Mouse (Mus musculus) ES-Bruce4 (cell line): ENCODE data around the gene Zfpm1.

ENCODE experiments used
- CTCF ChIP-seq: IDR thresholded peaks from one replicate; pipeline ENCODE4 v1.8.1; 2011; ENCODE audit warnings: low read depth, low read length
- EP300 ChIP-seq: IDR thresholded peaks from 2 replicates; pipeline ENCODE4 v1.6.1; 2011; ENCODE audit warnings: low read depth, low read length; ENCODE audit not compliant: insufficient read depth
- POLR2A ChIP-seq: IDR thresholded peaks from one replicate; pipeline ENCODE4 v1.8.1; 2011; ENCODE audit warnings: low read length; ENCODE audit not compliant: insufficient read depth

DNA sequence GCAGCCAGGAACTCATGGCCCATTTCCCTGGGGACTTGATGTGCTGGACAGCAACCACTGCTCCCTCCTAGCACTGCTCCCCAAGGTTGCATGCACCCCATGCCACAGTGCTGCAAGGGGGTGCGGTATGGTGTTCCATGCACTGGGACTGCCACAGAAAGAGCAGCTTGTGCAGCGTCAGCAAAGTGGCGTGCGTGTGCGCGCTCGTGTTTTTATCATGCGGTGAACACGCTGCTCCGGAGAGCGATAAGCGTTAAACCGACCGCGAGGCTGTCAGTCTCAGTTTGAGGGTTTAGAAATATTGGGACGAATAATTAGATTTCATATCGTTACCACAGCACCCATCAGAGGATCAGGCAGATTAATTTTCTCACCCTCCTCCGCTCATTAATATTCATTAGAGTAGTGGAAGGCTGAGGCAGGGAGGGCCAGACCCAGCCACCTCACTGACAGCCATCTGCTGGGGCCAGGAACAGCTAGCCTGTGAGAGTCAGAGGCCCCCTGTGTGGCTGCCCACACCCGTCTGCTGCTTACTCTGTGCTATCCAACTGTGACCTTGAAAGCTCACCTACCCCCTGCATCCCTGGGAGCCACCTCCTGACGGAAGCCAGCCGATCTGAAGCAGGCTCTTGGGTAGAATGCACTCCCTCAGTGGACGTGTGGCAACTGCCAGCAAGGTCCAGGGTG lies 47.8 kb downstream of the Zfpm1 start:
- TF ChIP-seq POLR2A (no peak), CTCF (no peak), EP300 (no peak)
